Mouse (Mus musculus) liver, postnatal 0 days (tissue): Measurements from ENCODE around the gene Grik4. TPM values are rescaled to one million over a fixed set of nuclear protein-coding genes. Genes with fewer than 3 reads are reported as not detected.

ENCODE experiments used
- ATAC-seq: fragments of 200-750 bp; cut with Nextera tagmentation; 2 replicates; pipeline ENCODE4 v1.8.0; 2017; ENCODE audit warnings: mild to moderate bottlenecking, moderate library complexity
- DNase-seq: peaks from one replicate; pipeline ENCODE4 v3.0.0-alpha.2; 2016
- H3K27ac ChIP-seq: fragments of 300-500 bp; sonication (generic); 2 replicates; pipeline ENCODE4 v1.5.1; 2014; ENCODE audit warnings: antibody characterized with exemption, moderate library complexity, mild to moderate bottlenecking, low read depth
- H3K27me3 ChIP-seq: fragments of 300-500 bp; sonication (generic); 2 replicates; pipeline ENCODE4 v1.6.1; 2014; ENCODE audit warnings: low read length, control low read depth, mixed read lengths; ENCODE audit not compliant: insufficient read depth
- H3K36me3 ChIP-seq: fragments of 300-500 bp; sonication (generic); replicated peaks from 2 replicates; pipeline ENCODE4 v1.6.1; 2014; ENCODE audit warnings: mild to moderate bottlenecking, control low read depth, low read length, moderate library complexity, mixed read lengths; ENCODE audit not compliant: insufficient read depth
- H3K4me1 ChIP-seq: fragments of 300-500 bp; sonication (generic); 2 replicates; pipeline ENCODE4 v1.6.1; 2014; ENCODE audit warnings: antibody characterized with exemption, mild to moderate bottlenecking, control low read depth; ENCODE audit not compliant: insufficient read depth
- H3K4me2 ChIP-seq: fragments of 300-500 bp; sonication (generic); 2 replicates; pipeline ENCODE4 v1.6.1; 2014; ENCODE audit warnings: low read depth, mild to moderate bottlenecking, low read length, moderate library complexity, mixed read lengths
- H3K4me3 ChIP-seq: fragments of 300-500 bp; sonication (generic); 2 replicates; pipeline ENCODE4 v1.5.1; 2014; ENCODE audit warnings: low read depth, low read length
- H3K9ac ChIP-seq: fragments of 300-500 bp; sonication (generic); replicated peaks from 2 replicates; pipeline ENCODE4 v1.6.1; 2014; ENCODE audit warnings: mild to moderate bottlenecking, moderate library complexity
- H3K9me3 ChIP-seq: fragments of 300-500 bp; sonication (generic); 2 replicates; pipeline ENCODE4 v1.6.1; 2016; ENCODE audit warnings: mild to moderate bottlenecking, control low read depth, low read length, mixed read lengths
- CTCF ChIP-seq: sonication (generic); IDR thresholded peaks from 2 replicates; pipeline ENCODE4 v1.5.1; 2016; ENCODE audit warnings: antibody characterized with exemption, low read depth
- EP300 ChIP-seq: IDR thresholded peaks from 2 replicates; pipeline ENCODE4 v1.6.1; 2016; ENCODE audit warnings: antibody characterized with exemption, low read depth, mild to moderate bottlenecking
- WGBS: fragments of 180-500 bp; shearing (Covaris S2); extraction: QIAGEN DNeasy Blood & Tissue Kit; methylation state at CpG from one replicate; pipeline ENCODE4 v1.1.7; 2014; ENCODE audit not compliant: insufficient replicate concordance; 5-methylcytosine and 5-hydroxymethylcytosine counted together
- polyA plus RNA-seq: library from polyadenylated mRNA; unstranded; fragments of >200 nt; fragmentation: Nextera tagmentation; extraction: Ambion mirVana; gene quantifications from 2 replicates; pipeline ENCODE4 v1.2.1, GENCODE M21; 2015

Grik4 gene
- polyA plus RNA-seq, 1 experiment from 2014 or later, result 0.08 TPM

- Histone ChIP-seq H3K36me3 (no peaks in the 10 kb centered on the region), H3K4me1 (no peaks in the 10 kb centered on the region), H3K27ac (no peak overlapping the region), H3K27me3 (no peaks in the 10 kb centered on the region), H3K9me3 (no peaks in the 10 kb centered on the region), H3K4me3 (no peak overlapping the region), H3K4me2 (no peak overlapping the region), H3K9ac (no peak overlapping the region)
- ATAC-seq (no peak), DNase-seq (no peak)
- WGBS, result 57% methylated on average over 7 of the region's 7 CpGs
- TF ChIP-seq EP300 (no peak), CTCF (no peak)
Observed at GRCm38 (mm10) chr9:42548981-42549380, 395.3 kb downstream of the Grik4 start.

DNA sequence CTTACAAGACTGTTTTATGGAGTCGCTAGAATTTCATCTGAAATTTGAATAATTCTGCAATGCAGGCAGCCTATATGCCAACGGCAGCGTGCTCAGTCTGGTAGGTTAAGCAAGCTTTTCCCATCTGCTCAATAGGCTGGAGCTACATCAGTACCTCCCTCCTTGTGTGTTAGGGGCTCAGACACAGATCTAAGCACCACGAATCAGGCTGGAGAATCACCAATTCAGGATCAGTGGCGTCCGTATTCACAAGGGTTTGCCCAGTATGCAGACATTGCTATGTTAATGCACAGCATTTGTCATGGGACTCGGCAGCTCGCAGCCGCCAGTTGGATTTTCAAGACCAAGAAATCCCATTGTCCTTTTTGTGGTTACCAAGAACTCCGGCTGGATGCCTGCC lies 399.8 kb downstream of the Grik4 start:
- 82% methylated on average over 10 of the region's 10 CpGs for WGBS
- ATAC-seq (no peak), DNase-seq (no peak)
- no peak overlapping the region for H3K4me3 ChIP-seq
- no peaks in the 10 kb centered on the region for H3K4me1 ChIP-seq
- no peak overlapping the region for H3K27ac ChIP-seq
- no peak overlapping the region for H3K9ac ChIP-seq
- no peaks in the 10 kb centered on the region for H3K9me3 ChIP-seq
- no peaks in the 10 kb centered on the region for H3K36me3 ChIP-seq
- H3K27me3 ChIP-seq, result no peaks in the 10 kb centered on the region
- H3K4me2 ChIP-seq, result no peak overlapping the region
- TF ChIP-seq CTCF, result no peak
- no peak for TF ChIP-seq EP300

DNA sequence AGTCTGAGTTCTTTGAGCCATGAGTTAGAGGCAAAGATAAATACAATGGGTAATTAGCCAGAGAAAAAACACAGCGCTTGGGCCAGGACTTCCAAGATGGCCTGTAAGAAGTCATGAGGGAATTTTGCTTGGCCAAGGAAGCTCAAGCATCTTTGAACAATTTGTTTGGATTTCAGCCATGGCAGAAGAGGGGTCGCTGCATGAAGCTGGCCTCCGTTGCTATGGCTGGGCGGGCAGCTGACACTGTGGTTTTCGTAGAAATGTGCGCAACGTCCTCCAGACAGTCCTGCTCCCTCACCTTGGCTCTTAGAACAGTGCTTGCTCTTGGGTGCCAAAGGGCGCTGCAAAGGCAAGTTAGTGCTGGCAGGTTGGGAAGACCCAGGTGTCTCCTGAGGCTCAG lies 410.8 kb downstream of the Grik4 start:
- no peak for DNase-seq
- H3K4me3 ChIP-seq, result no peak overlapping the region
- no peaks in the 10 kb centered on the region for H3K27me3 ChIP-seq
- no peak for TF ChIP-seq EP300
- TF ChIP-seq CTCF, result no peak
- H3K27ac ChIP-seq, result no peak overlapping the region
- H3K4me2 ChIP-seq, result no peak overlapping the region
- no peak overlapping the region for H3K9ac ChIP-seq
- WGBS, result 77% methylated on average over 8 of the region's 8 CpGs
- H3K9me3 ChIP-seq, result no peaks in the 10 kb centered on the region
- H3K4me1 ChIP-seq, result no peaks in the 10 kb centered on the region
- ATAC-seq, result no peak
- no peaks in the 10 kb centered on the region for H3K36me3 ChIP-seq

DNA sequence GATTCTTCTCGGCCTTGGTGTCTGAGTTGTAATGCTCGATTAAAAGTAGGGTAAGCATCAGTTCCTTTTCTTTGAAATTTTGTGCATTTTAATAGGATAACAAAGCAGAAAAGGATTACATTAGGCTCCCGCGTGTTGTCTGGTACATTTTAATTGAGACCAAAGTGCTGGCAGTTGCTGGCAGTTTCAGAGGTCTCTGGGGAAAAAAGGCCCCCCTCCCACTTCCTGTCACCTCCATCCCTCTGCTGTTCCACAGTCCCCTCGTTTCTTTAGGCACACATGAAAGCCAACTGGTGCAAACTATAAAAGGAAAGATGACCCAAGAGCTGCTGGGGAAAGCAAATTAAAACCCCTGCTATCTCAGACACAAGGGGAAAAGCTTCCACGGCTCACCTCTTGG lies 411.3 kb downstream of the Grik4 start:
- H3K4me1 ChIP-seq, result no peaks in the 10 kb centered on the region
- no peaks in the 10 kb centered on the region for H3K9me3 ChIP-seq
- no peak overlapping the region for H3K27ac ChIP-seq
- DNase-seq, result no peak
- H3K36me3 ChIP-seq, result no peaks in the 10 kb centered on the region
- WGBS, result 22% methylated on average over 6 of the region's 6 CpGs
- H3K4me3 ChIP-seq, result no peak overlapping the region
- no peak overlapping the region for H3K9ac ChIP-seq
- ATAC-seq, result no peak
- H3K27me3 ChIP-seq, result no peaks in the 10 kb centered on the region
- no peak overlapping the region for H3K4me2 ChIP-seq
- TF ChIP-seq EP300 (no peak), CTCF (no peak)

- Histone ChIP-seq H3K4me3 (no peak overlapping the region), H3K9me3 (no peaks in the 10 kb centered on the region), H3K9ac (no peak overlapping the region), H3K27ac (no peak overlapping the region), H3K4me1 (no peaks in the 10 kb centered on the region), H3K4me2 (no peak overlapping the region), H3K27me3 (no peaks in the 10 kb centered on the region), H3K36me3 (no peaks in the 10 kb centered on the region)
- WGBS, result 43% methylated on average over 3 of the region's 3 CpGs
- DNase-seq (no peak), ATAC-seq (no peak)
- no peak for TF ChIP-seq EP300
- TF ChIP-seq CTCF, result no peak
Observed at GRCm38 (mm10) chr9:42531951-42532350, 412.3 kb downstream of the Grik4 start.

- TF ChIP-seq CTCF, result no peak
- no peak for ATAC-seq
- Histone ChIP-seq H3K4me1 (no peaks in the 10 kb centered on the region), H3K9me3 (no peaks in the 10 kb centered on the region), H3K9ac (no peak overlapping the region), H3K4me2 (no peak overlapping the region), H3K4me3 (no peak overlapping the region), H3K27ac (no peak overlapping the region), H3K36me3 (no peaks in the 10 kb centered on the region), H3K27me3 (no peaks in the 10 kb centered on the region)
- WGBS, result 66% methylated on average over 7 of the region's 7 CpGs
- DNase-seq, result no peak
Observed at GRCm38 (mm10) chr9:42530221-42531152, 413.8 kb downstream of the Grik4 start.
